Mouse (Mus musculus): ENCODE results near the gene Frmd4a. TPM values are rescaled to one million over a fixed set of nuclear protein-coding genes. Genes with fewer than 3 reads are reported as not detected.

Frmd4a gene
- total RNA-seq, 1 experiment, result 9.3 TPM

DNA sequence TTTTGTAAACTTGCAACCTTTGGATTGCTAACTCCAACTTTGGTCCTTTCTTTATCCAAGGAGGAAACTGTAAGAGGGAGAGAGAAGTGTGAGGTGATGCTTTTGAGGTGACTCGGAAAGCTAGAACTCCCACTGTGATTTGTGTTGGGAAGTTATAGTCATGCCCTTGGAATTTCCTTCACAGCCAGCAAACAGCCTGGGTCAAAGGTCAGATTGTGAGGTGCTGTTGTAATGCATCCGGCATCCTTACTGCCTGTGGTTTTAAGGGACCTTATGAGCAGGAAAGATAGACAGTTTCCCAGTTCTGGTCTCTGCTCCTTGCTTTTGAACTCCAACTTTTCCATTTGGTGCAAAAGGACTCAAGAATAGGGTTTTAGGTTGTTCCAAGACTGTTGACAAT, 404.2 kb downstream of the Frmd4a start:
- Histone ChIP-seq H3K9me3 (ENCODE audit: control insufficient read depth, insufficient read depth, low read depth, low read length) (no peaks in the 10 kb centered on the region), H3K4me1 (ENCODE audit: control insufficient read depth in 2 of 2, insufficient read depth in 2 of 2, low read length in 2 of 2, poor library complexity in 1 of 2) (peaks cover 0 to 10% of the 10 kb centered on the region in 2 experiments; a peak in 1 of 4 replicates), H3K4me3 (ENCODE audit: insufficient read depth in 1 of 2, low read depth in 1 of 2, low read length in 2 of 2, poor library complexity in 1 of 2, severe bottlenecking in 1 of 2) (no peak overlapping the region), H3K36me3 (ENCODE audit: control insufficient read depth, insufficient read depth, low read length, poor library complexity, severe bottlenecking) (no peaks in the 10 kb centered on the region), H3K9ac (ENCODE audit: insufficient read depth, low read depth, low read length, poor library complexity, severe bottlenecking) (no peak overlapping the region), H3K27ac (ENCODE audit: insufficient read depth, low read depth, low read length, poor library complexity, severe bottlenecking) (no peak overlapping the region)
- TF ChIP-seq ZC3H11A (IDR thresholded peaks at IDR 0.05; ENCODE audit: borderline replicate concordance, low read depth, low read length), result no peak
- no peak for TF ChIP-seq ZNF384 (IDR thresholded peaks at IDR 0.05; ENCODE audit: low read depth, low read length)
- no peak for TF ChIP-seq MAFK (IDR thresholded peaks at IDR 0.05; ENCODE audit: insufficient read depth, low read depth, low read length)
- TF ChIP-seq CHD2 (IDR thresholded peaks at IDR 0.05; ENCODE audit: low read depth, low read length), result no peak
- in situ Hi-C loops (cut with MboI; ENCODE audit: low sequenced_read_pairs in 2 of 2, unreplicated experiment in 2 of 2), result no loop called here
- DNase-seq (ENCODE audit: low read depth, low spot score), result no peak

DNA sequence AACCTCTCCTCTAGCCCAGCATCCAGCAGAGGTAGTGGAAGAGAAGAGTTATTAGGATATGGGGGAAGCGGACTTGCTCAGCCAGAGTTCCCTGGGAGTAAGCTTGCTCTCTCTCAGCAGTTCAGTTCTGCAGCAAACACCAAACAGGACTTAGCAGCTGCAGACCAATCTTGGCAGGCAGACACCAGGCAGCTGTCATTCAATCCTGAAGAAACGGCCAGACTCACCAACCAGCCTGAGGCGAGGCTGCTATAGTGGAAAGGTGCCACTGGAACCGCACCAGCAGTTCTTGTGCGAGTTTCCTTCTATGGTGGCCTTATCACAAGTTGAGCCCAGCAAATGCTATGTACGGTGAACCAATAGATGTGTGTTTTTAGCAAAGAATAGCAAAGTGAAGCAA, 406.4 kb downstream of the Frmd4a start:
- H3K4me3 ChIP-seq (ENCODE audit: insufficient read depth in 1 of 2, low read depth in 1 of 2, low read length in 2 of 2, poor library complexity in 1 of 2, severe bottlenecking in 1 of 2), result no peak overlapping the region
- no peaks in the 10 kb centered on the region for H3K9me3 ChIP-seq (ENCODE audit: control insufficient read depth, insufficient read depth, low read depth, low read length)
- in situ Hi-C loops (cut with MboI; ENCODE audit: low sequenced_read_pairs in 2 of 2, unreplicated experiment in 2 of 2), result no loop called here
- H3K36me3 ChIP-seq (ENCODE audit: control insufficient read depth, insufficient read depth, low read length, poor library complexity, severe bottlenecking), result no peaks in the 10 kb centered on the region
- H3K27ac ChIP-seq (ENCODE audit: insufficient read depth, low read depth, low read length, poor library complexity, severe bottlenecking), result no peak overlapping the region
- TF ChIP-seq MAFK (IDR thresholded peaks at IDR 0.05; ENCODE audit: insufficient read depth, low read depth, low read length) (no peak), ZNF384 (IDR thresholded peaks at IDR 0.05; ENCODE audit: low read depth, low read length) (no peak)
- H3K4me1 ChIP-seq (ENCODE audit: control insufficient read depth in 2 of 2, insufficient read depth in 2 of 2, low read length in 2 of 2, poor library complexity in 1 of 2), result peaks cover 0 to 10% of the 10 kb centered on the region in 2 experiments; a peak in 1 of 4 replicates
- DNase-seq (ENCODE audit: low read depth, low spot score), result no peak
- no peak overlapping the region for H3K9ac ChIP-seq (ENCODE audit: insufficient read depth, low read depth, low read length, poor library complexity, severe bottlenecking)

DNA sequence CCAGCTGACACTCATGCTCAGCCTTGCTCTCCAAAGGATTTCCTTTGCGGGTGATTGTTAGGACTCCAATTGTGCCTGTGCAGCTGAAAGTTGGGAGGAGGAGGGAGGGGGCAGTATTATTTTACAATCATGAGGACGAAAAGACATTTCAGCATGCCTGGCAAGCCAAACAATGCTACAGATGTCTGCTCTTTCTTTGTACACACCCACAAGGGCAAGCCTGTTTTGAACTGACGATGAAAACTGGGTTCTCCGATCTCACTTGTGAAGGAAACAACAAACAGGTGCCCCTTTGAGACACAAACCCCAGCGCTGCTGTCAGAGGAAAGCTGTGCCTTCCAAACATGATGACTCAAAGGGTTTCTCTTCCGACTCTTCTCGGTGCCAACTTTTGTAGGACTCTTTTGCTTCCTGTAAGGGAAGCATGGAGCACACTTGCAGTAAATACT, 410.9 kb downstream of the Frmd4a start:
- TF ChIP-seq MAFK (IDR thresholded peaks at IDR 0.05; ENCODE audit: insufficient read depth, low read depth, low read length) (no peak), HCFC1 (IDR thresholded peaks at IDR 0.05; ENCODE audit: borderline replicate concordance, insufficient read depth, low read length) (no peak), ZNF384 (IDR thresholded peaks at IDR 0.05; ENCODE audit: low read depth, low read length) (no peak), ZC3H11A (IDR thresholded peaks at IDR 0.05; ENCODE audit: borderline replicate concordance, low read depth, low read length) (no peak), CHD2 (IDR thresholded peaks at IDR 0.05; ENCODE audit: low read depth, low read length) (no peak)
- Histone ChIP-seq H3K4me1 (ENCODE audit: control insufficient read depth in 2 of 2, insufficient read depth in 2 of 2, low read length in 2 of 2, poor library complexity in 1 of 2) (no peaks in the 10 kb centered on the region), H3K9me3 (ENCODE audit: control insufficient read depth, insufficient read depth, low read depth, low read length) (no peaks in the 10 kb centered on the region), H3K36me3 (ENCODE audit: control insufficient read depth, insufficient read depth, low read length, poor library complexity, severe bottlenecking) (no peaks in the 10 kb centered on the region), H3K4me3 (ENCODE audit: insufficient read depth in 1 of 2, low read depth in 1 of 2, low read length in 2 of 2, poor library complexity in 1 of 2, severe bottlenecking in 1 of 2) (no peak overlapping the region), H3K9ac (ENCODE audit: insufficient read depth, low read depth, low read length, poor library complexity, severe bottlenecking) (no peak overlapping the region), H3K27ac (ENCODE audit: insufficient read depth, low read depth, low read length, poor library complexity, severe bottlenecking) (no peak overlapping the region)
- DNase-seq (ENCODE audit: low read depth, low spot score), result no peak
- in situ Hi-C loops (cut with MboI; ENCODE audit: low sequenced_read_pairs in 2 of 2, unreplicated experiment in 2 of 2), result no loop called here

DNA sequence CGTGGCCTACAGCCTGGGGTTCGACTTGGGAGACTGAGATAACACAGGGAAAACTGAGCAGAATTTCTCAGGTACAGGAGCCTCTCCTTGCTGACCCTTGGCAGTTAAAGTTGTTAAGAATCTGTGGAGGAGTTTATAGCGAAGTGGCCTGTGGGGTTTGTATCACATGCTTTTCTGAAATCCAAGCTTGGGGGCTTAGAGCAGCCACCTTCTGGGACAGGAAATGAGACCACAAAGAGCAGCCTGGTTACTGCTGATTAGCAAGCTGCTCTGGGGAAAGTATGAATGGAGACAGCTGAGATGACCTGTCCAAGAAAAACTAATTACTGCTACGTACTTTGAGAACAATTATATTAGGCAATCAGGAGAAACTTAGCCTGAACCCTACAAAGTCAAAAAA, 415.6 kb downstream of the Frmd4a start:
- no peaks in the 10 kb centered on the region for H3K4me1 ChIP-seq (ENCODE audit: control insufficient read depth in 2 of 2, insufficient read depth in 2 of 2, low read length in 2 of 2, poor library complexity in 1 of 2)
- no peak for DNase-seq (ENCODE audit: low read depth, low spot score)
- in situ Hi-C loops (cut with MboI; ENCODE audit: low sequenced_read_pairs in 2 of 2, unreplicated experiment in 2 of 2), result no loop called here
- no peak overlapping the region for H3K9ac ChIP-seq (ENCODE audit: insufficient read depth, low read depth, low read length, poor library complexity, severe bottlenecking)
- no peak overlapping the region for H3K4me3 ChIP-seq (ENCODE audit: insufficient read depth in 1 of 2, low read depth in 1 of 2, low read length in 2 of 2, poor library complexity in 1 of 2, severe bottlenecking in 1 of 2)
- H3K36me3 ChIP-seq (ENCODE audit: control insufficient read depth, insufficient read depth, low read length, poor library complexity, severe bottlenecking), result no peaks in the 10 kb centered on the region
- H3K27ac ChIP-seq (ENCODE audit: insufficient read depth, low read depth, low read length, poor library complexity, severe bottlenecking), result no peak overlapping the region
- TF ChIP-seq MAFK (IDR thresholded peaks at IDR 0.05; ENCODE audit: insufficient read depth, low read depth, low read length) (no peak), HCFC1 (IDR thresholded peaks at IDR 0.05; ENCODE audit: borderline replicate concordance, insufficient read depth, low read length) (no peak), ZC3H11A (IDR thresholded peaks at IDR 0.05; ENCODE audit: borderline replicate concordance, low read depth, low read length) (no peak), CHD2 (IDR thresholded peaks at IDR 0.05; ENCODE audit: low read depth, low read length) (no peak), ZNF384 (IDR thresholded peaks at IDR 0.05; ENCODE audit: low read depth, low read length) (no peak)
- H3K9me3 ChIP-seq (ENCODE audit: control insufficient read depth, insufficient read depth, low read depth, low read length), result no peaks in the 10 kb centered on the region

DNA sequence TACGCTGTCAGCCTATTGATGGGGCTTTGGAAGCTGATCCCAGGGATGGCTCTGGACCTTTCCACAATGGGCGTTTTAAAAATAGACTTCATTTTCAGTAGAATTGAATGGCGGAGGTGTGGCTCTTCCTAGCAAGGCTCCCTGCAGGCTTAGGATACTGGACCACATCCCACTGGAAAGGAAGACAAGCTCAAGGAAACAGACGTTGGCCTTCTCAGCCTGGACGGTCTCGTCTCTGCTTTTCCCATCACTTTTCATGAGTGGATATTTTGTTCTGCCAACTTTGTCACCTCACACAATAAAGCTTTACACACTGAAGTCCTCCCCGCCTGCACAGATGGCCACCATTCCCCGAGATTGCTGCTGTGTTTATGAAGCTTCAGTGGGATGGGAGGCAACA, 417.5 kb downstream of the Frmd4a start:
- in situ Hi-C loops (cut with MboI; ENCODE audit: low sequenced_read_pairs in 2 of 2, unreplicated experiment in 2 of 2), result no loop called here
- H3K9me3 ChIP-seq (ENCODE audit: control insufficient read depth, insufficient read depth, low read depth, low read length), result no peaks in the 10 kb centered on the region
- no peaks in the 10 kb centered on the region for H3K36me3 ChIP-seq (ENCODE audit: control insufficient read depth, insufficient read depth, low read length, poor library complexity, severe bottlenecking)
- H3K4me3 ChIP-seq (ENCODE audit: insufficient read depth in 1 of 2, low read depth in 1 of 2, low read length in 2 of 2, poor library complexity in 1 of 2, severe bottlenecking in 1 of 2), result no peak overlapping the region
- no peak overlapping the region for H3K27ac ChIP-seq (ENCODE audit: insufficient read depth, low read depth, low read length, poor library complexity, severe bottlenecking)
- no peaks in the 10 kb centered on the region for H3K4me1 ChIP-seq (ENCODE audit: control insufficient read depth in 2 of 2, insufficient read depth in 2 of 2, low read length in 2 of 2, poor library complexity in 1 of 2)
- DNase-seq (ENCODE audit: low read depth, low spot score), result no peak
- TF ChIP-seq HCFC1 (IDR thresholded peaks at IDR 0.05; ENCODE audit: borderline replicate concordance, insufficient read depth, low read length) (no peak), ZNF384 (IDR thresholded peaks at IDR 0.05; ENCODE audit: low read depth, low read length) (no peak), MAFK (IDR thresholded peaks at IDR 0.05; ENCODE audit: insufficient read depth, low read depth, low read length) (no peak), CHD2 (IDR thresholded peaks at IDR 0.05; ENCODE audit: low read depth, low read length) (no peak), ZC3H11A (IDR thresholded peaks at IDR 0.05; ENCODE audit: borderline replicate concordance, low read depth, low read length) (no peak)
- H3K9ac ChIP-seq (ENCODE audit: insufficient read depth, low read depth, low read length, poor library complexity, severe bottlenecking), result no peak overlapping the region

Measured in ES-E14 (cell line).